Mouse (Mus musculus): ENCODE measurements around the gene Adgrf1. TPM values are rescaled to one million over a fixed set of nuclear protein-coding genes. Genes with fewer than 3 reads are reported as not detected.
A peak's percentile ranks its signal among the peaks of the same experiment; 100 is the strongest.

The Adgrf1 gene
- total and polyA plus RNA-seq, 3 experiments: not detected

- Histone ChIP-seq H3K27me3 (replicated peaks) (no peaks in the 10 kb centered on the region), H3K9me3 (replicated peaks; ENCODE audit: low read length) (peaks cover 45% of the 10 kb centered on the region), H3K4me3 (replicated peaks in 1 of 3; ENCODE audit: low read depth in 2 of 3, low read length in 2 of 3, poor library complexity in 1 of 3) (no peak overlapping the region), H3K4me2 (ENCODE audit: insufficient read depth, low read depth, poor library complexity, severe bottlenecking) (no peak overlapping the region), H3K4me1 (ENCODE audit: control insufficient read depth in 1 of 2, insufficient read depth in 2 of 2) (no peaks in the 10 kb centered on the region), H3K27ac (ENCODE audit: insufficient read depth, low read depth) (no peak overlapping the region), H3K36me3 (replicated peaks in 1 of 2; ENCODE audit: control insufficient read depth in 1 of 2, insufficient read depth in 1 of 2, low read length in 1 of 2) (no peaks in the 10 kb centered on the region), H3K9ac (ENCODE audit: insufficient read depth, low read depth) (no peak overlapping the region), H3K79me2 (replicated peaks; ENCODE audit: control insufficient read depth, extremely low read depth, insufficient read depth, poor library complexity, severe bottlenecking) (no peaks in the 10 kb centered on the region)
- no peak for DNase-seq (ENCODE audit: extremely low read depth)
- dilution Hi-C loops (cut with MboI; ENCODE audit: extremely low pct_ligation_motif_present, extremely low pct_unique_long_range_greater_than_20kb, low sequenced_read_pairs) (no loop called here), in situ Hi-C loops (cut with MboI; ENCODE audit: low pct_ligation_motif_present, low pct_unique_long_range_greater_than_20kb, low sequenced_read_pairs) (loop anchor here (25.0 kb wide), 1 partner anchor 198 kb away; no protein-coding TSS in a partner anchor)
- TF ChIP-seq NELFE (IDR thresholded peaks at IDR 0.05; ENCODE audit: low read depth, low read length) (no peak), EP300 (IDR thresholded peaks at IDR 0.05; ENCODE audit: low read length) (no peak), SMC3 (IDR thresholded peaks at IDR 0.05; ENCODE audit: low read depth, low read length) (no peak), MAZ (IDR thresholded peaks at IDR 0.05; ENCODE audit: low read depth, low read length) (no peak), ZNF384 (IDR thresholded peaks at IDR 0.05; ENCODE audit: low read depth, low read length) (no peak), NRF1 (IDR thresholded peaks at IDR 0.05; ENCODE audit: low read depth, low read length) (no peak), ETS1 (conservative IDR thresholded peaks at IDR 0.05; ENCODE audit: low read depth, low read length) (no peak), POLR2A (IDR thresholded peaks at IDR 0.05; ENCODE audit: low read depth, low read length) (no peak), MAFK (IDR thresholded peaks at IDR 0.05; ENCODE audit: insufficient replicate concordance, low read length) (no peak), KAT2A (IDR thresholded peaks at IDR 0.05; ENCODE audit: insufficient replicate concordance, low read length) (no peak), TCF12 (IDR thresholded peaks at IDR 0.05; ENCODE audit: low read depth, low read length) (no peak), ELF1 (IDR thresholded peaks at IDR 0.05; ENCODE audit: low read depth, low read length) (no peak)
Observed at GRCm38 (mm10) chr17:43264739-43265138, 5.4 kb upstream of the Adgrf1 start.

- Histone ChIP-seq H3K27me3 (replicated peaks) (no peaks in the 10 kb centered on the region), H3K27ac (ENCODE audit: insufficient read depth, low read depth) (no peak overlapping the region), H3K9ac (ENCODE audit: insufficient read depth, low read depth) (no peak overlapping the region), H3K79me2 (replicated peaks; ENCODE audit: control insufficient read depth, extremely low read depth, insufficient read depth, poor library complexity, severe bottlenecking) (no peaks in the 10 kb centered on the region), H3K4me2 (ENCODE audit: insufficient read depth, low read depth, poor library complexity, severe bottlenecking) (no peak overlapping the region), H3K4me3 (replicated peaks in 1 of 3; ENCODE audit: low read depth in 2 of 3, low read length in 2 of 3, poor library complexity in 1 of 3) (no peak overlapping the region), H3K4me1 (ENCODE audit: control insufficient read depth in 1 of 2, insufficient read depth in 2 of 2) (no peaks in the 10 kb centered on the region), H3K36me3 (replicated peaks in 1 of 2; ENCODE audit: control insufficient read depth in 1 of 2, insufficient read depth in 1 of 2, low read length in 1 of 2) (no peaks in the 10 kb centered on the region), H3K9me3 (replicated peaks; ENCODE audit: low read length) (peaks cover 47% of the 10 kb centered on the region)
- in situ Hi-C loops (cut with MboI; ENCODE audit: low pct_ligation_motif_present, low pct_unique_long_range_greater_than_20kb, low sequenced_read_pairs): loop anchor here (25.0 kb wide), 1 partner anchor 197 kb away; no protein-coding TSS in a partner anchor
- peak; percentile 63 for DNase-seq (ENCODE audit: extremely low read depth)
- no peak for TF ChIP-seq POLR2AphosphoS2 (IDR thresholded peaks at IDR 0.05; ENCODE audit: low read depth, low read length)
- no peak for TF ChIP-seq ZMIZ1 (IDR thresholded peaks at IDR 0.05; ENCODE audit: low read depth, low read length)
- TF ChIP-seq MXI1 (IDR thresholded peaks at IDR 0.05; ENCODE audit: low read depth, low read length): no peak
- TF ChIP-seq CTCF (conservative IDR thresholded peaks at IDR 0.05 in 1 of 2, IDR thresholded peaks at IDR 0.05 in 1 of 2; ENCODE audit: low read depth in 2 of 2, low read length in 2 of 2): peak; percentile 58
- TF ChIP-seq RAD21 (IDR thresholded peaks at IDR 0.05; ENCODE audit: low read depth, low read length): peak; percentile 62
- peak; percentile 41; the same call in 1 of the 2 replicates for TF ChIP-seq SMC3 (IDR thresholded peaks at IDR 0.05; ENCODE audit: low read depth, low read length)
- dilution Hi-C loops (cut with MboI; ENCODE audit: extremely low pct_ligation_motif_present, extremely low pct_unique_long_range_greater_than_20kb, low sequenced_read_pairs): no loop called here
Observed at GRCm38 (mm10) chr17:43265178-43265837, 4.8 kb upstream of the Adgrf1 start.
